Mouse (Mus musculus) CD4-positive helper T cell, adult 2 months (primary cell): Measurements from ENCODE around the gene Gpnmb.

Experiments used
- DNase-seq: peaks from one replicate; pipeline ENCODE4 v3.0.0-alpha.2; 2012; ENCODE audit warnings: low read depth, missing footprints, low spot score

The Gpnmb gene

DNA sequence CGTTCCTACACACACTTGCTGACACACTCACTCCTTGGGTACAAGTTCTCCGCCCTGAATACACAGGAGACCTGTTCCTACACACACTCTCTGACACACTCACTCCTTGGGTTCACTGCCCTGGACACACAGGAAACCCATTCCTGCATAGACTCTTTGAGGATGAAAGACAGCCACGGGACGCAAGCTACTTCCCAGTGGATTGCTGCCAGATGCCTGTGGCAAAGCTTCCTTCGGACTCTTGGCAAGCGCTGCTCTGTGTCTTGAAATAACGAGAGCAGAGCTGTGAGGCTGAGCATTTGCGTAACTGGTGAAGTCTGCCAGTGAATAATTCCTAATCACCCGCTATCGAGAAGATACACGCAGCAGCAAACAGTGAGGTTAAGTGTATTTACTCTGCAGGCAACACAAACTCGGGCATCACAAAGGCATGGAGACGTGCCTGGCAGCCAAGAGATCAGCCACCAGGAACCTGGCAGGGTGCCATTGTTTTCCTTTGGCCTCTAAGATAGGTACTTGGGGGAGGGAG is 60.7 kb downstream of the Gpnmb start:
- no peak for DNase-seq

DNA sequence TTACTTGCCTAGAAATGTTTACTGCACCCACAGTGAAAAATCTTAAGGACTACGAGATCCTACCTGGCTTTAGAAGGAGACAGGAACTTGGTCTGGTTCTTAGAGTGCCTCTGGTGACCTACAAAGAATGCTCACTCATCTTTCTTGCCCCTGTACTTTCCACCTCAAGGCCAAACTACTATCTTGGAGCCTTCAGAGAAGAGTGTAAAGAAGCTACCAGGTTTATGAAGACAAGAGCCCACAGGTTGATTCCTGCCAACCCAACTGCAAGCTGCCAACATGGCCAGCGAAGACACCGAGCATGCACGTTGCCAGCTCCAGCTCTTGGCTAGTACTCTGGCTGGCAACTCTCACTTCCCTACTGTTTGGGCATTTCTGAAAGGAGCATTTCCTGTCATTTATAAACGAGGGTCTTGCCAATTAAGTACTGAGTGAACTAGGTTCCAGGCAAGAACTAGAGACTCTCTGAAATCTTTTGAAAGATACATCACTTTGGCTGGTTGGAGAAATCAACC is 61.3 kb downstream of the Gpnmb start:
- no peak for DNase-seq

DNA sequence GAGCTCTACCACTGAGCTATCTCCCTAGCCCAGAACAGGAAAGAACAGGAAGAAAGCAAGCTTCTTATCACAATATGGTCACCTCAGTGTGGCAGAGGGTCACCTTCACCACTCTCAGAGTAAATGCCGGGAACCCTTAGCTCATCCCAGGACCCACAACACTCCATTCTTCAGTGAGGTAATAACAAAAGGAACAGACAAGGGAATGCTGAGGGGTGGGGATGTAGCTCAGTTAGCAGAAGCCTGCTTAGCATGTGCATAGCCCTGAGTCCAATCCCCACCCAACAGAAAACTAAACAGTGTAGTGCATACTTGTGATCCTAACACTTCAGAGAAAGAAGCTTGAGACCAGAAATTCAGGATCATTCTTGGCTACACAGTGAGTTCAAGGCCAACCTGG is 62.7 kb downstream of the Gpnmb start:
- DNase-seq, result no peak

DNA sequence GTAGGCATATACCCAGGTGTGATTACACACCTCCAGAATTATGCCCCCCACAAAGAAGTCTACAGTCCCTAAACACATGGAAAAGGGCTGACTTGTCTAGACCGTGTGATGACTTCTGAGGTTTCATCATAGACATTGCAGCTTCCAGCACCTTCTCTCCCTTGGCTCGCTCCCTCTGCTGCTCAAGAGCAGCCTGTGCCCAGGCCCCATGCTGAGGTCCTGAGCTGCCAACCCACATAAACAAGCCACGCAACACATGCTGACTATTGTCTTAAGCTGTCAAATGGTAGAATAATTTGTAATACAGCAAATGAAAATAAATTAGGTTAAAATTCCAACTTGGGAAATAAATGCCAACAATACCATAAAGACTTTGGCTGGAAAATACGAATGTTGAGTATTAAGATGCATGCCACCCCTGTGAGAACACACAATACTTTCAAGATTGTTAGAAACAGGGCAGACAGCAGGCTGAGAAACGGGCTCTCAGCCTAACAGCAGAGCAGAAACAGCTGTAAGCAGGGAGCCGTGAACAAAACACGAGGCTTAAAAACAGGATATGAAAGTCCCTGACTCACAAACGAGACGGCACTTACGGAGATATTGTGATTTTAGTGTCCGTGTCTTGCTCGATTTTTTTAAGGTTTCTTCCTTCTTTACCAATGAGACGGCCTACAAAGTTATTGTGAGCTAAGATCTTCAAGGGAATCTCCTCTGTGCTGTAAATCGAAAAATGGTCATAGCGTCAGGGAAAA is 70.6 kb downstream of the Gpnmb start:
- no peak for DNase-seq

DNA sequence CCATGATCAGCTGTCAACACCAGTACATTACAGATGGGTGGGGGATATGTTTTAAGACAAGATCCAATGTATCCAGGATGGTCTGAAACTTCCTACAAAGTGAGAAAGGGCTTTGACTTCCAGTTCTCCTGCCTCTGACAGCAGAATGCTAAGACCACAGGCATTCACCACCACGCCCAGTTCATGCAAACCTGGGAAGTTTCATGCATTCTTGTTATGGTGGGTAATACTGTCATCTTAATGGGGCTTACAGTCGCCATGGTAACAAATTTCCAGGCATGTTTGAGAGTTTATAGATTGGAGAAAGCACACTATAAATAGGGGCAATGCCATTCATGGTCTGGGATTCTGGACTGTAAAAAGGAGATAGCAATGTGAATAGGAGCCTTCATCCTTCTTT is 72.8 kb downstream of the Gpnmb start:
- DNase-seq, result no peak

DNA sequence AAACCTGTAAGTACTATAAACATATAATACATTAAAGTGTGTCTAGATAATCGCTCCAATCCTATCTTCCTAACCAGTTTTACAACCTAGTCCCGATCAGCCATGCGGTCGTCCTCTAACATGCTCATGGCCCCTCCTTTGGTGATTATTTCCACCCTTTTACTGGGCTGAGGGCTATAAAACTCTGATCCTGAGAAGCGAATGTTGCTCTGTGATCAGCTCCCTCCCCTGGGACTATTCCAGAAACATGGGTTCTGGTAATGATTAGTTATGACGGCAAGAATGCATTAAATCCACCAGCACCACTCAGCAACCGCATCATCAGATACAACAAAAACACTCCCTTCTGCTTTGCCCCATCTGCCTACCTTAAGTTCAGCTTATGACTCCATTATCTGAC is 77.5 kb downstream of the Gpnmb start:
- no peak for DNase-seq

DNA sequence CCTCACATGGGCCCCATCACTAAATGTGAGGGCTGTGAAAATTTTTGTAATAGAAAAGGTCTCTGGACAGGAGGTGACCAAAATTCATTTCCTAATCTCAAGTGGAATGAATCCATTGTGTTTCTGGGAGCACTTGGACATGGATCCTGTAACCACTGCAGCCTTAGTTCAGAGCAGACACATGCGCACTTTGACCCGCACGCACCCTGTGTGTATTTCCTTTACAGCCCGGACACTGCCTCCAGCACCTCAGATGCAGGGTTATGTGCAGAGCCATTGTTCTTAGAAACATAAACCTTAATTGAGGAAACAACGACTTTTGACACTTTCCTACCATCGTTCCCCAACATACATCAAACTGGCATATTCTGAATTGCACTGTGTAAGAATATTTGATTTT is 78.1 kb downstream of the Gpnmb start:
- no peak for DNase-seq

DNA sequence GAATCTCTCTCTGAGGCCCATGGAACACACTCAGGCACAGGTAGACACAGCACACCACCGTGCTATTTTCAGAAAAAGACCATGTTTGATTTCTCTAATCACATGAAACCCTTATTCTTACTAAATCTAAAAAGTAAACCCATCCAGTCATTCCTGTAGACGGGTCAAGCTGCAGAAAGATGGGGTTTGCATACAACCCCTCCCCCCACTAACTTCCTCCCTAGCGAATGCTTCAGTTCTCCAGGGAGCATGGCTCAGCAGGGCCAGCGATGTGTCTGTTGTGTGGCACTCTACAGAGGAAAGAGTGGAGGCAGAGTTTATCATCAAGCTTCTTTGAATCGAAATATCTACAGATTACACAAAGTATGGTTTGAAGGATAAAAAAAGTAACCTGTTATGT is 79.2 kb downstream of the Gpnmb start:
- DNase-seq, result no peak

DNA sequence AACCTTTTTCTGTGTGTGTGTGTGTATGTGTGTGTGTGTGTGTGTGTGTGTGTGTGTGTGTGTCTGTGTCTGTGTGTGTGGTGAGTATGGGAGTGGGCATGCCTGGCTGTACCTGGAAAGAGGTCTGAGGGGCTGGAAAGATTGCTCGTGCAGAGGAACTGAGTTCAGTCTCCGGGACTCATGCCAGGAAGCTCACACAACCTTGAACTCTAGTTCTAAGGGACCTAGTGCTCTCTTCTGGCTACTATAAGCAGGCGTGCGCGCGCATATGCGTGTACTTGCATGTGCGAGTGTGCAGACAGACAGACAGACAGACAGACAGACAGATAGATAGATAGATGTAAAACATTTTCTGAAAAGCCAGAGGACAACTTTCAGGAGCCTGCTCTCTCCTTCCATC is 79.9 kb downstream of the Gpnmb start:
- DNase-seq, result no peak

DNA sequence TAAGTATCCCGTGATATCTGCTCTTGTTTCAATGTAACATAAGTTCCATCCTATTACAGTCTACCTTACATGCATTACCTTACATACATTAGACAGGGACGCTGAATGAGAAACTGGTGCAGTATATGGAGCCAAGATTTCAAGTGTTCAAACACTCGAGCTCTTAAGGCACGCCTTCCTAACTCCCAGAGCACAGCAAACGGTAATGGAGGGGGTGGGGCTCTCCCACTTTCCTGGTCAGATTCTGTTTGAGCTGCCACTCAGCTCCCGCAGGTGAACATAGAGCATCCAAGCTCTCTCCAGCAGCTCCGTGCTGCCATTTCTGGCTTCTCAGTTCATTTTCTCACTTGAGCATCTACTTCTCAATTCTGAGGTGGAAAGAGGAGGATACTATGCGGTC is 82.1 kb downstream of the Gpnmb start:
- DNase-seq, result no peak

DNA sequence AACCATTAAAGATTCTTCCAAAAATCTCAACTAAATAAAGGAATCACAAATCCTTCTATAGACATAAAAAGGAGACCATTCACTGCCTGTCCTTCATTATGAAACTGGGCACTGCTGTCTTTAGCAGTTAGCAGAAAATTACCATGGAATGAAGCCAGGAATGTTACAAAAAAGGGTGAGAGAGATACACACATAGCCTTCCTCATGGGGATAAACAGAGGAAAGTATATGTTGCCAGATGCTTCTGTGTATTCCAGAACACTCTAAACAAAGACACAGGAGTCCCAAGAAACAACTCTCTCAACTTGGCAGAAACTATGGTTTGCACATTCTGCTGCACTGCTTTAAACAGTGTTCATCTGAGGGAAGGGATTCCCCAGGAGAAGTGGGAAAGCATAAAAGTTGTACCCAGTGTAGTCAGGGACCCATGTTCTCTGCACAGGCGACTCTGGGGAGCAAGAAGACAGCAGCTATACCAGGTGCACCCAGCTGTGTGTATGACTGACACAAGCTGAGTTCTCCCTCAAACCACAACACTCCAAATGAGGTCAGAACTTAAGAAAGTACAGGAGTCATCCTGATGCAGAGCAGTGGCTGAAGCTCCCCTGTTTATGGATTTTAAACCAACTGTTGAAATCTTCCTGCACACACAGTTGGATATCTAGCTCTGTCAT is 83.3 kb downstream of the Gpnmb start:
- no peak for DNase-seq

DNA sequence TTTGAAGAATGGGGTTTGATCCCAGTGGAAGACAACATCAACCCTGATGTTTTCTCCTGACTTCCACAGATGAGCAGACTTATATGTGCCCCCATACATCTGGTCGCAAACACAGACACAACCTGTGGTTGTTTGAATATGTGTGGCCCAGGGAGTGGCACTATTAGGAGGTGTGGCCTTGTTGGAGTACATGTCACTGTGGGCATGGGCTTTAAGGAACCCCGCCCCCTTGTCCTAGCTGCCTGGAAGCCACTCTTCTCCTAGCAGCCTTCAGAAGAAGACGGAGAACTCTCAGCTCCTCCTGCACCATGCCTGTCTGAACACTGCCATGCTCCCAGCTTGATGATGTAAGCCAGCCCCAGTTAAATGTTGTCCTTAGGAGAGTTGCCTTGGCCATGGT is 84.0 kb downstream of the Gpnmb start:
- DNase-seq, result no peak
